Mouse (Mus musculus): ENCODE measurements around the gene Olfr827. TPM values are rescaled to one million over a fixed set of nuclear protein-coding genes. Genes with fewer than 3 reads are reported as not detected.

Gene Olfr827
- total and polyA plus RNA-seq, 3 experiments: not detected

DNA sequence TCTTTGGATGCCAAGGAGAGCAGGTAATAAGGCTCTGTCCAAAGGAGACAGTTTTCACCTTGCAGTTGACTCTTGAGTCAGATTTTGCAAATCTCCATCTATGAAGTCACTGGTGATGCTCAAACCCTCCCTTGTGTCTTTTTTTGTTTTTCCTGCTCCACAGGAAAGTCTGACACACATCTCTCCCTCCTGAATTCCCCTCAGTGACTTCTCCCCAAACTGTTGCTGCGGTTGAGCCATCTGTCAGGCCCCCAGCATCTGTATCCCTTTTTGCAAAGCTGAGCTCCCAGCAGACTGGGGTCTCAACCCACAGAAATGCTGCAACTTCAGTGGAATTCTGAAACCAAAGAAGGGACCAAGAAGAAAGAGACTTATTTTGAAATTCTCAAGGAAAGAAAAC lies 17.9 kb upstream of the Olfr827 start:
- Histone ChIP-seq H3K27ac (no peak overlapping the region), H3K27me3 (ENCODE audit: control insufficient read depth, insufficient read depth, low read length) (no peaks in the 10 kb centered on the region), H3K79me2 (replicated peaks; ENCODE audit: control insufficient read depth, insufficient read depth, low read length) (no peaks in the 10 kb centered on the region), H3K9ac (ENCODE audit: low read depth, low read length) (no peak overlapping the region), H3K4me3 (no peak overlapping the region), H3K36me3 (ENCODE audit: control insufficient read depth, insufficient read depth, low read length) (no peaks in the 10 kb centered on the region), H3K4me1 (ENCODE audit: control insufficient read depth, insufficient read depth, low read length) (no peaks in the 10 kb centered on the region)
- no peak for DNase-seq
- 52% methylated on average over 1 of the region's 1 CpGs for WGBS
- TF ChIP-seq POLR2A (IDR thresholded peaks at IDR 0.05; ENCODE audit: insufficient read depth, low read depth, low read length): no peak
- TF ChIP-seq CTCF (IDR thresholded peaks at IDR 0.05): no peak
- intact Hi-C loops (cut with DNase I): no loop called here

DNA sequence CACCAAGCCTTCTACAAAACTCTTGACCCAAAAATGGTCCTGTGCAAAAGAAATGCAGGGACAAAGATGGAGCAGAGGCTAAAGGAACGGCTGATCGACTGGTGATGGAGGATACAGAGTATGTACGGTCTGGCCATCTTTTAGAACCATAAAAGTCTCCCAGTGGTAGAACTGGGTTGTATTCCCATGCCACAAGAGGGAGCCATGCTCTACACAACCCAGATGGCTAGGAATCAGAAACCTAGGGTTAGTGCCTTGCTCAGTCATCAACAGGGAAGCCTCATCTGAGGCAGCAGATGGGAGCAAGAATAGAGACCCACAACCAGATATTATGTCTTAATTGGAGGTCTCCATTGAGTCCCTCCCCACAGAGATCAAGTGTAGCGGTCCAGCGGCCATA lies 15.4 kb upstream of the Olfr827 start:
- Histone ChIP-seq H3K27ac (no peak overlapping the region), H3K4me3 (no peak overlapping the region), H3K36me3 (ENCODE audit: control insufficient read depth, insufficient read depth, low read length) (no peaks in the 10 kb centered on the region), H3K79me2 (replicated peaks; ENCODE audit: control insufficient read depth, insufficient read depth, low read length) (no peaks in the 10 kb centered on the region), H3K27me3 (ENCODE audit: control insufficient read depth, insufficient read depth, low read length) (no peaks in the 10 kb centered on the region), H3K4me1 (ENCODE audit: control insufficient read depth, insufficient read depth, low read length) (no peaks in the 10 kb centered on the region), H3K9ac (ENCODE audit: low read depth, low read length) (no peak overlapping the region)
- no peak for DNase-seq
- 83% methylated on average over 5 of the region's 5 CpGs for WGBS
- intact Hi-C loops (cut with DNase I): loop anchor here (2.0 kb wide), 1 partner anchor 69 kb away; no protein-coding TSS in a partner anchor
- TF ChIP-seq CTCF (IDR thresholded peaks at IDR 0.05) (no peak), POLR2A (IDR thresholded peaks at IDR 0.05; ENCODE audit: insufficient read depth, low read depth, low read length) (no peak), EP300 (IDR thresholded peaks at IDR 0.05; ENCODE audit: insufficient read depth, low read depth, low read length) (no peak)

DNA sequence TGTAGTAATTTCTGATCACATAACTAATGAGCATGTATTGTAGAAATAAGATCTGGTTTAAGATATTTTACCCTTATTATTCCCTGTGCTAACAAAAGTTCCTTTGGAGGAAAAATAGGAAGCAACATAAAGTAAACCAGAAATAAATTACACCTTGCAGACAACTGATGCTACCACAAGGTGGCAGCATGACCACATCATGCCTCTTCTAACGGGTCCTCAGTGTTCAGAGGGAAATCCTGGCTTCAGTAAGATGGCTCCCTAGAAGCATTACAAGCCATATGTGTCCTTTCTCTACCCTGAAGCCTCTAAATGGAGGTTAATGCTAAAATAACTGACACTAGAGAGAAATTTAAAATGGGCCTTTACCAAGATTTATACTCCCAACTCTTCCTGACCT lies 14.0 kb upstream of the Olfr827 start:
- DNase-seq: no peak
- 0% methylated on average over 1 of the region's 1 CpGs for WGBS
- TF ChIP-seq CTCF (IDR thresholded peaks at IDR 0.05) (peak; percentile 76), EP300 (IDR thresholded peaks at IDR 0.05; ENCODE audit: insufficient read depth, low read depth, low read length) (no peak)
- Histone ChIP-seq H3K27ac (no peak overlapping the region), H3K4me3 (no peak overlapping the region), H3K27me3 (ENCODE audit: control insufficient read depth, insufficient read depth, low read length) (no peaks in the 10 kb centered on the region), H3K79me2 (replicated peaks; ENCODE audit: control insufficient read depth, insufficient read depth, low read length) (no peaks in the 10 kb centered on the region), H3K36me3 (ENCODE audit: control insufficient read depth, insufficient read depth, low read length) (no peaks in the 10 kb centered on the region), H3K9ac (ENCODE audit: low read depth, low read length) (no peak overlapping the region), H3K4me1 (ENCODE audit: control insufficient read depth, insufficient read depth, low read length) (no peaks in the 10 kb centered on the region)
- intact Hi-C loops (cut with DNase I): loop anchor here (2.0 kb wide), 1 partner anchor 71 kb away; no protein-coding TSS in a partner anchor

DNA sequence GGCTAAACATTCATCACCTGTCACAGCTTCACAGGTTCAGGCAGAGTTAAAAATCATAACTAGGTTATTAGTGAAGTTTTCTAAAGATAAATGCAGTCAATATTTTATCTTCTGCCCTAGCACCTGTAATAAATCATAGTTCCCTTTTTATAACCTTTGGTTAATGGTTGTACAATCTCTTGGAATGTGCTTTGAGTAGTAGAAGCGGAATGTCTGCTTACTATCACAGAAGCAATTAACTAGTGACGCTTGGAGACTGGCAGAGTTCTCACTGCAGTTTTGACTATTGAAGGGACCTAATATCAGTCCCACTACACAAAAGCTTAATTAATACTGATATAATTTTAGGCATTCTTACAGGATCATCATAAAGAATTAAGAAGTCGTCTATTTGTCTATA lies 10.8 kb upstream of the Olfr827 start:
- H3K9ac ChIP-seq (ENCODE audit: low read depth, low read length): no peak overlapping the region
- no peak for TF ChIP-seq EP300 (IDR thresholded peaks at IDR 0.05; ENCODE audit: insufficient read depth, low read depth, low read length)
- TF ChIP-seq POLR2A (IDR thresholded peaks at IDR 0.05; ENCODE audit: insufficient read depth, low read depth, low read length): no peak
- no peak for TF ChIP-seq CTCF (IDR thresholded peaks at IDR 0.05)
- H3K36me3 ChIP-seq (ENCODE audit: control insufficient read depth, insufficient read depth, low read length): no peaks in the 10 kb centered on the region
- no peaks in the 10 kb centered on the region for H3K79me2 ChIP-seq (replicated peaks; ENCODE audit: control insufficient read depth, insufficient read depth, low read length)
- intact Hi-C loops (cut with DNase I): no loop called here
- WGBS: 62% methylated on average over 3 of the region's 3 CpGs
- H3K27me3 ChIP-seq (ENCODE audit: control insufficient read depth, insufficient read depth, low read length): no peaks in the 10 kb centered on the region
- no peak overlapping the region for H3K27ac ChIP-seq
- no peak overlapping the region for H3K4me3 ChIP-seq
- DNase-seq: no peak
- H3K4me1 ChIP-seq (ENCODE audit: control insufficient read depth, insufficient read depth, low read length): no peaks in the 10 kb centered on the region

DNA sequence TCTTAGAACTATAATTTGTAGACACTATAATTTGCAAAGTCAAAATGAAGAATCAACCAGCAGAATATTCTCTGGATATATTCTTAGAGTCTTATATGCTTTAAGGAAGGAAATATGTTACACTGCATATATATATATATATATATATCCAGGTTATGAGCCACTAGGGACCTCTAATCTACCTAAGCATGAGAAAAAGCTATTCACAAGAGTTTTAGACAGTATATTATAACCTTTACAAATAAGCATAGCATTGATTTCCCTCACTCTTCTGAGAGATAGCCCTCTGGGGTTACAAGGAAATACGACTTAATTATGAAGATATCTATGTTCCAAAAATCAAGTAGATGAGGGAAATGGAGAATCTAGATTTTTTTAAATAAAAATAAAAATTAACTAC lies 30.1 kb downstream of the Olfr827 start, which contains the start of gene Olfr826:
Olfr826 (minus strand) TSS at position 101 of the 400 bp plus-strand sequence.
- Histone ChIP-seq H3K36me3 (ENCODE audit: control insufficient read depth, insufficient read depth, low read length) (no peaks in the 10 kb centered on the region), H3K9ac (ENCODE audit: low read depth, low read length) (no peak within 1 kb of the TSS), H3K27ac (no peak within 1 kb of the TSS), H3K4me3 (no peak within 1 kb of the TSS), H3K79me2 (replicated peaks; ENCODE audit: control insufficient read depth, insufficient read depth, low read length) (no peaks in the 10 kb centered on the region), H3K27me3 (ENCODE audit: control insufficient read depth, insufficient read depth, low read length) (no peaks in the 10 kb centered on the region), H3K4me1 (ENCODE audit: control insufficient read depth, insufficient read depth, low read length) (no peaks in the 10 kb centered on the region)
- 53% methylated on average over 1 of the region's 1 CpGs for WGBS
- DNase-seq: no peak
- intact Hi-C loops (cut with DNase I): no loop called here
- TF ChIP-seq EP300 (IDR thresholded peaks at IDR 0.05; ENCODE audit: insufficient read depth, low read depth, low read length): no peak
- TF ChIP-seq CTCF (IDR thresholded peaks at IDR 0.05): no peak
- no peak for TF ChIP-seq POLR2A (IDR thresholded peaks at IDR 0.05; ENCODE audit: insufficient read depth, low read depth, low read length)

DNA sequence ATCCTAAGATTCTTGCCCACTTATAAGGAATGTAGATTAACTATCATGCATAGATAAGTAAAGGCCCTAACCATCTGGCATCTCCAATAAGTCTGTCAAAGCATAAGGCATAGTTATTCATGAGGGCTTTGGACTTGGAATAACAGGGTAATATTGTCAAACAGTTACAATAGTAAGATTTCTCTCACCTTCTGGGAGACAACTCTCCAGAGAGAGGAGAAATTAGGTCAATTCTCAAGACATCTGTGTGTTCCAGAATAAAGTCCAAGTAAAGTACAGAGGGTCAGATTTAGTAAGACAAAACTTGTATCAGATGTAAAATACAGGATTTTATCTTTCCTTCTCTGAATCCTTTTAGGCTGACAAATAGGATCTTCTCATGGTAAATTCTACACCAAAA lies 47.5 kb downstream of the Olfr827 start, which contains the start of gene Olfr825:
Olfr825 (minus strand) TSS at position 101 of the 400 bp plus-strand sequence.
- no peaks in the 10 kb centered on the region for H3K79me2 ChIP-seq (replicated peaks; ENCODE audit: control insufficient read depth, insufficient read depth, low read length)
- H3K9ac ChIP-seq (ENCODE audit: low read depth, low read length): no peak within 1 kb of the TSS
- intact Hi-C loops (cut with DNase I): no loop called here
- no peaks in the 10 kb centered on the region for H3K36me3 ChIP-seq (ENCODE audit: control insufficient read depth, insufficient read depth, low read length)
- no peak for DNase-seq
- TF ChIP-seq EP300 (IDR thresholded peaks at IDR 0.05; ENCODE audit: insufficient read depth, low read depth, low read length) (no peak), POLR2A (IDR thresholded peaks at IDR 0.05; ENCODE audit: insufficient read depth, low read depth, low read length) (no peak), CTCF (IDR thresholded peaks at IDR 0.05) (no peak)
- no peak within 1 kb of the TSS for H3K4me3 ChIP-seq
- no peaks in the 10 kb centered on the region for H3K4me1 ChIP-seq (ENCODE audit: control insufficient read depth, insufficient read depth, low read length)
- no peaks in the 10 kb centered on the region for H3K27me3 ChIP-seq (ENCODE audit: control insufficient read depth, insufficient read depth, low read length)
- no peak within 1 kb of the TSS for H3K27ac ChIP-seq

Measured in heart, adult 2 months (tissue).